Mouse (Mus musculus) myocyte (in vitro differentiated cells): ENCODE measurements at regions not wholly inside any gene's neighbourhood (a gene's known extent, or its start where the extent isn't known, plus 50 kb on each side); places are given as distances from the start of the nearest gene placed in this dataset.

Source experiments
- CEBPB ChIP-seq: IDR thresholded peaks from 2 replicates; pipeline ENCODE4 v1.6.1; 2011; ENCODE audit warnings: mild to moderate bottlenecking, moderate library complexity; ENCODE audit not compliant: poor library complexity, insufficient read depth, severe bottlenecking
- E2F4 ChIP-seq: IDR thresholded peaks from one replicate; pipeline ENCODE4 v1.6.1; 2011; ENCODE audit warnings: mild to moderate bottlenecking, control low read depth, moderate library complexity; ENCODE audit not compliant: insufficient read depth
- MAX ChIP-seq: IDR thresholded peaks from one replicate; pipeline ENCODE4 v1.6.1; 2011; ENCODE audit warnings: low read depth, mild to moderate bottlenecking, control low read depth
- MYOG ChIP-seq, 3 experiments: IDR thresholded peaks; one replicate each; pipeline ENCODE4 v1.6.1; 2011; ENCODE audit warnings: control low read depth in 2 of 3, low read depth in 2 of 3, mild to moderate bottlenecking in 2 of 3; ENCODE audit not compliant: insufficient read length in 2 of 3, control insufficient read depth in 1 of 3, insufficient read depth in 1 of 3
- POLR2A ChIP-seq: IDR thresholded peaks from one replicate; pipeline ENCODE4 v1.6.1; 2011; ENCODE audit warnings: low read depth, mild to moderate bottlenecking, control low read depth, moderate library complexity; ENCODE audit not compliant: insufficient read length
- POLR2AphosphoS2 ChIP-seq: IDR thresholded peaks from one replicate; pipeline ENCODE4 v1.6.1; 2011; ENCODE audit warnings: low read depth, control low read depth; ENCODE audit not compliant: insufficient read length
- SRF ChIP-seq: IDR thresholded peaks from one replicate; pipeline ENCODE4 v1.6.1; 2011; ENCODE audit warnings: low read depth; ENCODE audit not compliant: control insufficient read depth, insufficient read length
- TCF12 ChIP-seq: IDR thresholded peaks from one replicate; pipeline ENCODE4 v1.6.1; 2011; ENCODE audit warnings: mild to moderate bottlenecking, control low read depth; ENCODE audit not compliant: poor library complexity, insufficient read depth, severe bottlenecking
- USF1 ChIP-seq: IDR thresholded peaks from one replicate; pipeline ENCODE4 v1.6.1; 2011; ENCODE audit warnings: low read depth, mild to moderate bottlenecking, control low read depth, moderate library complexity

DNA sequence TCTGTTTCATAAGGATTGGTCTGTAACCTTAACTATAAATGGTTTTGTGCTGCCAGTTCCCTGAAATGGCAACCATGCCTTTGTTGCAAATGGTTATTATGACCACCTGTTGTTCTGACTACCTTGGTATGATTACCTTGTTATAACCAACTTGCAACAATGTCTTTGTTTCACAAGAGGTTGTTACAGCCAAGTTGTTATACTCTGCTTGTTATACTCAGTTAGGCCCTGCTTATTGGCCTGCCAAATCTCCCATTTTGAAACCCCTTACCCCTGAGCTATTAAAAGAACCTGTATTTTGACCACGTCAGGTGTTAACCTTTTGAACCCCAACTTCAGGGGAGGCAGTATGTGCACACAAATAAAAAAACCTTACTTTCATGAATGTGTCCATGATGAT lies 431.5 kb upstream of the Adamts16 start:
- TF ChIP-seq POLR2A, result no peak
- no peak for TF ChIP-seq TCF12
- TF ChIP-seq MYOG (IDR thresholded peaks at IDR 0.05; ENCODE audit: control insufficient read depth in 1 of 3, insufficient read depth in 1 of 3, insufficient read length in 2 of 3, low read depth in 2 of 3), result no peak
- TF ChIP-seq E2F4, result no peak
- no peak for TF ChIP-seq MAX
- TF ChIP-seq POLR2AphosphoS2, result no peak
- no peak for TF ChIP-seq USF1
- TF ChIP-seq SRF, result no peak
- TF ChIP-seq CEBPB, result no peak
